Mouse (Mus musculus) cerebellum, adult 2 months (tissue): Measurements from ENCODE around the gene Def8. TPM values are rescaled to one million over a fixed set of nuclear protein-coding genes. Genes with fewer than 3 reads are reported as not detected.
"Not testable (repeated sequence)": the region's sequence is repeated elsewhere in the genome, so short reads cannot be mapped to it uniquely, and the experiment has no call there.

Experiments
- DNase-seq, 2 experiments: peaks; one replicate each; pipeline ENCODE4 v3.0.0; 2021
- H3K27ac ChIP-seq: fragments of 200-500 bp; 2 replicates; pipeline ENCODE4 v1.5.1; 2012; ENCODE audit warnings: low read length, control low read depth, inconsistent platforms; ENCODE audit not compliant: insufficient read depth
- H3K27me3 ChIP-seq: fragments of 200-500 bp; 2 replicates; pipeline ENCODE4 v1.6.1; 2012; ENCODE audit warnings: inconsistent platforms, mild to moderate bottlenecking, low read length, moderate library complexity; ENCODE audit not compliant: control insufficient read depth, insufficient read depth
- H3K4me1 ChIP-seq: fragments of 200-500 bp; 2 replicates; pipeline ENCODE4 v1.6.1; 2011; ENCODE audit warnings: low read length; ENCODE audit not compliant: control insufficient read depth, insufficient read depth
- H3K4me3 ChIP-seq: fragments of 200-500 bp; replicated peaks from 2 replicates; pipeline ENCODE3; 2011; ENCODE audit warnings: mild to moderate bottlenecking, low read depth, low read length, control low read depth; ENCODE audit not compliant: insufficient read depth
- CTCF ChIP-seq: fragments of 200-500 bp; IDR thresholded peaks from 2 replicates; pipeline ENCODE4 v1.5.1; 2011; ENCODE audit warnings: low read depth, mild to moderate bottlenecking, control low read depth, low read length, moderate library complexity, borderline replicate concordance; ENCODE audit not compliant: insufficient read depth
- POLR2A ChIP-seq: fragments of 200-500 bp; IDR thresholded peaks from 2 replicates; pipeline ENCODE4 v1.6.1; 2011; ENCODE audit warnings: low read length, control low read depth, borderline replicate concordance; ENCODE audit not compliant: insufficient read depth
- WGBS: fragments of 180-500 bp; shearing (Covaris S2); methylation state at CpG from one replicate; pipeline ENCODE4 v1.1.7; 2018; 5-methylcytosine and 5-hydroxymethylcytosine counted together
- polyA plus RNA-seq: library from polyadenylated mRNA; depleted of rRNA; stranded (reverse); fragments of >200 nt; gene quantifications from 2 replicates; pipeline ENCODE4 v1.2.3, GENCODE M21; 2012

The Def8 gene
- polyA plus RNA-seq, 1 experiment = 73.4 TPM

DNA sequence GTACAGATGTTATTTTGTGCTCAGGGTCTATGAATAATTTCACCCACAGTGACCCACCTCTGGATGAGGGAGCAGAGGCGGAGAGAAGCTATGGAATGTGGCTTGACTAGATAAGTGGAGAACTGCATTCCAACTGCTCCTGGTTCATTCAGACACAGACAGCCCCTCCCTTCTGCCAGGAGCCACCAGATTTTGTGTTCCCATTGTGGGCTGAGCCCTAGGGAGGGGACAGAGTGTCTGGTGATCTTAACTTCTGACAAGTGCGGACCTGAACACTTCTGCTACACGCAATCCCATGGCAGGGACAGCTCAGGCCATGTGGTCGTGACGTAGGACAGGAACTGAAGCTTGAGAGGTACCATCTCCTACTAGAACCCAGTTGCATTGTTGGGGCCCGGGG lies 23.5 kb downstream of the Def8 start:
- TF ChIP-seq POLR2A = no peak
- TF ChIP-seq CTCF = no peak
- peaks cover 25% of the 10 kb centered on the region for H3K4me1 ChIP-seq
- no peak for DNase-seq
- H3K27ac ChIP-seq = no peak overlapping the region
- WGBS = 93% methylated on average over 6 of the region's 6 CpGs
- H3K27me3 ChIP-seq = no peaks in the 10 kb centered on the region
- H3K4me3 ChIP-seq = no peak overlapping the region

DNA sequence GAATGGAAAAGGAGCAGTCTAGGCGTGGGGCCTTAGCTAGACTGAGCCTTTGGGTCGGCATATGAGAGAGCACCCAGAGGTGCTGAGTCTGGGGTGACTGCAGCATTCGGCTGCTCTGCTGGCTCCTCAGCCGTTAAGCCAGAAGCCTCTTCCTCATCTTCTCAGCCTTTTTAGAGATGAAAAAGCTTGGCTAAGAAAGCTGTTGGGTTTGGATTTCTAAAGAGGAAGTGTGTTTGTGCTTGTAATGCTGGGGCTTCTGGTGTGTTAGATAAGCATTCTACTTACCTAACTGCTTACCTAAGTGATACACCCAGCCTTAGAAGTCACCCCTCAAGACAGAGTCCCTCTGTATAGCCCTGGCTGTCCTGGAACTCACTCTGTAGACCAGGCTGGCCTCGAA lies 27.5 kb downstream of the Def8 start:
- 90% methylated on average over 5 of the region's 5 CpGs for WGBS
- TF ChIP-seq POLR2A (no peak), CTCF (no peak)

DNA sequence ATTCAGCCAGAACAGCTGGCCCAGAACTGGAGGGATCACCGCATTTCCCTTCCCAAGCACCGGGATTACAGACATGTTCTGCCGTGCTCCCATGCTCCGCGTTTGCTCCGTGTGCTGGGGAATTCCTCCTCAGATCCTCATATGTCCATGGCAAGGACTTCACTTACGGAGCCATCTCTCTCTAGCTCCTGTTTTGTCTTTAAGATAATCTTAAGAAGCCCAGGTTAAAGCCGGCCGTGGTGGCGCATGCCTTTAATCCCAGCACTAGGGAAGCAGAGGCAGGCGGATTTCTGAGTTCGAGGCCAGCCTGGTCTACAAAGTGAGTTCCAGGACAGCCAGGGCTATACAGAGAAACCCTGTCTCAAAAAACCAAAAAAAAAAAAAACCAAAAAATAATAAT lies 28.4 kb downstream of the Def8 start:
- H3K27ac ChIP-seq, H3K4me1 ChIP-seq, DNase-seq, H3K27me3 ChIP-seq, H3K4me3 ChIP-seq: not testable (repeated sequence)
- WGBS = 93% methylated on average over 12 of the region's 12 CpGs

More for the DNA sequence above, 27.5 kb downstream of the Def8 start:
- Histone ChIP-seq H3K4me1 (peaks cover 15% of the 10 kb centered on the region), H3K27me3 (no peaks in the 10 kb centered on the region), H3K4me3 (no peak overlapping the region), H3K27ac (no peak overlapping the region)
- DNase-seq = no peak

DNA sequence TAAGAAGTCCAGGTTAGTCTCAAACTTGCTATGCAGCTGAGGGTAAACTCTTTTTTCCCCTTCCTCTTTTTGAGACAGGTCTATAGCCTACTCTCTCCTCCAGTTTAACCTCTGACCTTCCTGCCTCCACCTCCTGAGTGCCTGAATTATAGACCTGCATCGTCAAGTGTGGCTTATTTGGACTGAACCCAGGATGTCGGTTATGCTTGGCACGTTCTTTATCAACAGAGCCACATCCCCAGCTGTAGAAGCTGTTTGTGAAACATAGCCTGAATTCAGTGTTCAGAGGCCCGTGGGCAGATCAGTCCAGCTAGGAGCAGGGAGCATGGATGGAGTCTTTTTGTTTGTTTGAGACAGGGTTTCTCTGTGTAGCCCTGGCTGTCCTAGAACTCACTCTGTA lies 28.8 kb downstream of the Def8 start:
- no peak overlapping the region for H3K27ac ChIP-seq

DNA sequence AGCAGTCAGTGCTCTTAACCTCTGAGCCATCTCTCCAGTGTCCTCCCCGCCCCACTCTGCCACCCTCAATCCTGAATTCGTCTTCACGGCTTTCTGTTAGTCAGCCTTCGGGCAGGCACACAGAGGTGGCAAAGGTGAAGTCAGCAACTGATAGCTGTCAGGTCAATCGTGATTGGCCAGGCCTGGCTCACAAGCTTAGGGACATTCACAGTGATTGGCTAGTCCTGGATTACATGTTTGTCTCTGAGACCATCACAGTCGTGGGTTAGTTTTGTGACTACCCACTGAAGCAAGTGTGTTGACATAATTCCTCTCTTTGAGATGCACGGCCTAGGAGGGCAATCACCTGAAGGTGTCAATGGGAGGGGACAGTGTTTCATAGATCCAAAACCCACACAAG lies 30.0 kb downstream of the Def8 start:
- no peak overlapping the region for H3K4me3 ChIP-seq
- H3K27me3 ChIP-seq = no peaks in the 10 kb centered on the region
- H3K4me1 ChIP-seq = no peaks in the 10 kb centered on the region
- no peak overlapping the region for H3K27ac ChIP-seq
- no peak for TF ChIP-seq POLR2A
- no peak for TF ChIP-seq CTCF
- WGBS = 84% methylated on average over 7 of the region's 7 CpGs
- DNase-seq = no peak

More for the DNA sequence above, 28.8 kb downstream of the Def8 start:
- H3K27me3 ChIP-seq = no peaks in the 10 kb centered on the region
- WGBS = 62% methylated on average over 4 of the region's 4 CpGs
- no peak for DNase-seq
- TF ChIP-seq POLR2A (no peak), CTCF (no peak)
- H3K4me3 ChIP-seq = no peak overlapping the region
- 0 out of 2 replicates have a peak, but pooled peaks cover 4% of the 10 kb centered on the region for H3K4me1 ChIP-seq

DNA sequence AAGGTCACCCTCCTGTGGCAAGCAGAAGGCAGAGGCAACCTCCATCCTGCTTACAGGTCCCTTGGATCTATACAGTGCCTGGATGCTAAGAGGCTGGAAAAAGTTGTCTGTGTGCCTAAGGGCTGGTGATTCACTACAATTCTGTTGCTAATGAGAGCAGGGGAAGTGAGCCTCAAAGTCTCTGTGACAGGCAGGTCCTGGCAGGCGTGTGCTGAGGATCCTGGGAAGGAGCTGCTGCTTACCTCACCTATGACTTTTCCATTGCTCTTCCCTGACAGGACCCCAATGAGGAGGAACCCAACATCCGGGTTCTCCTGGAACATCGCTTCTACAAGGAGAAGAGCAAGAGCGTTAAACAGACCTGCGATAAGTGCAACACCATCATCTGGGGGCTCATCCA lies 30.6 kb downstream of the Def8 start:
- H3K4me3 ChIP-seq = no peak overlapping the region
- no peak for DNase-seq
- no peaks in the 10 kb centered on the region for H3K4me1 ChIP-seq
- no peak overlapping the region for H3K27ac ChIP-seq
- WGBS = 86% methylated on average over 5 of the region's 5 CpGs
- TF ChIP-seq POLR2A = no peak
- no peak for TF ChIP-seq CTCF
- no peaks in the 10 kb centered on the region for H3K27me3 ChIP-seq

DNA sequence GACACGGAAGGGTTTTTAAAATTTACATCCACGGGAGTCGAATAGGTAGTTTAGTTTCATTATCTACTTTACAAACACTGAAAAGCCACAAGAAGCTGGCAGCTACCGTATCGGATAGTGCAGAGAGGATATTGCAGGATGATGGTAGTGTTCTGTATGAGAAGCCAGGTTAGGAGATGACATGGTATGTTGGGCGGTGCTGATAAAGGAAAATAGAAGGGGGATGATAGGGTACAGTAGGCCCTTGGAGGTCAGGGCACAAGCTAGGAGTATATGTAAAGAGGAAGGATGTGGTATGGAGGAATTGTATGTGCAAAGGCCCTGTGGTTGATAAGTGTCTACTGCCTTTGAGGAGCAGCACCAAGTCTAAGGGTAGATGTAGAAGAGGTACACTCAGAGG lies 31.2 kb downstream of the Def8 start:
- Histone ChIP-seq H3K27ac (no peak overlapping the region), H3K27me3 (no peaks in the 10 kb centered on the region), H3K4me1 (no peaks in the 10 kb centered on the region), H3K4me3 (no peak overlapping the region)
- WGBS = 95% methylated on average over 6 of the region's 6 CpGs
- DNase-seq = no peak
- TF ChIP-seq POLR2A (no peak), CTCF (no peak)

DNA sequence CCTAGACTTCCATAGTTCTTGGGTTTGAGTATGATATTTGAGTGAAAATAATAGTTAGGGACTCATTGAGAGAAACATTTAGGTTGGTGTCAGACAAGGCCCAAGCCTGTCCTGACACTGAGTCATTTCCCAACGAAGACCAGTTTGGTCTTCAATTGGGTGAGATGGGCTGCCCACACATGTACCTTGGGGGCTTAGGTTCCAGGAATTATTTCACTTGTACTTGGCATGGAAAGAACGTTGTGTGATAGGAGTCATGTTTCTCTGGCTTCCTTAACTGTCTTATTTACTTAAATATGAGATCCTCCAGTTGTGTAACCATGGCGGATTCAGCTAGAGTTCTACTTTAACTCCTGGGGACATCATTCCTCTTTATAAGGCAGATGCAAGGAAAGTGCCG lies 40.3 kb downstream of the Def8 start:
- 91% methylated on average over 4 of the region's 4 CpGs for WGBS
- TF ChIP-seq CTCF (no peak), POLR2A (no peak)
- DNase-seq = no peak
- Histone ChIP-seq H3K27me3 (no peaks in the 10 kb centered on the region), H3K4me3 (no peak overlapping the region), H3K4me1 (no peaks in the 10 kb centered on the region), H3K27ac (no peak overlapping the region)

DNA sequence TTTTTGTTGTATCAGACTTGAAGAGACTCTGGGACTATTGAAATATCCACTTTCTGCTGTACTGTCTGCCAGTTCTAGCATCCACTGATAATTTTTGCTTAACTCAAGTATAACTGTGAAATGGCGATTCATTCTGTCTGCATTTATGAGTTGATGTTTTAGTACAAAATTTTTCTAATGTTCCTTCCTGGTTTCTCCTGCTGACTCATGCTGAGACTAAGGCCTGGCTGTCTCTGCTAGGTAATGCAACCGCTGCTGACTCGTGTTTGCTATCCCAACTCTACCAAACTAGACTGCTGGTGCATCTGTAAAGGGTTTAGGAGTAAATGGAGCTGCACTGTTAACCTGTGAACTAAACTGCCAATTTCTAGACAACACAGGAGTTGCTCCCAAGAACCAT lies 44.1 kb downstream of the Def8 start:
- H3K4me3 ChIP-seq = no peak overlapping the region
- H3K27me3 ChIP-seq = no peaks in the 10 kb centered on the region
- WGBS = 81% methylated on average over 3 of the region's 3 CpGs

DNA sequence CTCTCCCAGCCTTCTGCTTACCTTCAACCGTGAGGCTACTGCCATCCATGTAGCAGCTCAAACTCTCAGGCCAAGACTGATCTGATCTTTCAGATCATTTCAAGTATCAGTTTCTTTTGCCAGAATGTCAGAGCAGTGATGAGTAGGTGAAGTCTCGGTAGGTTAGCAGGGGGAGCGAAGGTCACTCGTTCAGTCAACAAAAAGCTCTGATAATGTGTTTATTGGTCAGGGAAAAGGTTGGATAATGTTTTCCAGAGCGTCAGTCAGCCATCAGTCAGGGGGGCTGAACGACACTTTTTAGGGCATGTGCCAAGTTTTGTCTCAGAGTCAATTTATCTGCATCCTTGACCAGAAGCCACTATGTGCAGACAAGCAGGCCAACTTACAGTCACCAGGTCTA lies 49.7 kb downstream of the Def8 start:
- not testable (repeated sequence) for H3K27ac ChIP-seq, H3K4me1 ChIP-seq, H3K27me3 ChIP-seq, DNase-seq, H3K4me3 ChIP-seq
- WGBS = 74% methylated on average over 6 of the region's 6 CpGs

More for the DNA sequence above, 44.1 kb downstream of the Def8 start:
- Histone ChIP-seq H3K4me1 (no peaks in the 10 kb centered on the region), H3K27ac (no peak overlapping the region)
- TF ChIP-seq CTCF (no peak), POLR2A (no peak)
- DNase-seq = no peak

DNA sequence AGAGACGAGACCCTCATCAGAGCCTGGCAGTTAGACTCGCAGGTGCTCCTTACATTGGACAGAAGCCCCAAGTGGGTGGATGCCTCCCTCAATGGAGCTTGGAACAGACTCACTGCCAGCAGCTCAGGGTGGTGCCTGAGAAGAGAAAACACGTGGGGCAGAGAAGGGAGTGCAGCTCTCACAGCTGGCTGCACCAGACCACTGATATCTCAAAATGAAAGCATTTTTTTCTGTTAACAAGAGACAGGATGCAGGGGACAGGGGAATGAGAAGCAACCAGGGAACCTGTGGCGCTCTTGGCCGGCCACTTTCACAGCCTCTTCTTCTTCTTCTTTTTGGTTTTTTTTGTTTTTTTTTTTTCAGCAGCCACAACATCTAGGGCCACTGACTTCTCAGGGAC lies 51.2 kb downstream of the Def8 start:
- H3K4me1 ChIP-seq, H3K4me3 ChIP-seq, DNase-seq, H3K27me3 ChIP-seq, H3K27ac ChIP-seq: not testable (repeated sequence)
- 64% methylated on average over 5 of the region's 5 CpGs for WGBS
